Mouse (Mus musculus): ENCODE measurements around the gene Gm17455. TPM values are rescaled to one million over a fixed set of nuclear protein-coding genes. Genes with fewer than 3 reads are reported as not detected.
A peak's percentile ranks its signal among the peaks of the same experiment; 100 is the strongest.

Gene Gm17455
- polyA plus RNA-seq, 1 experiment from 2014 or later = 0.72 TPM

DNA sequence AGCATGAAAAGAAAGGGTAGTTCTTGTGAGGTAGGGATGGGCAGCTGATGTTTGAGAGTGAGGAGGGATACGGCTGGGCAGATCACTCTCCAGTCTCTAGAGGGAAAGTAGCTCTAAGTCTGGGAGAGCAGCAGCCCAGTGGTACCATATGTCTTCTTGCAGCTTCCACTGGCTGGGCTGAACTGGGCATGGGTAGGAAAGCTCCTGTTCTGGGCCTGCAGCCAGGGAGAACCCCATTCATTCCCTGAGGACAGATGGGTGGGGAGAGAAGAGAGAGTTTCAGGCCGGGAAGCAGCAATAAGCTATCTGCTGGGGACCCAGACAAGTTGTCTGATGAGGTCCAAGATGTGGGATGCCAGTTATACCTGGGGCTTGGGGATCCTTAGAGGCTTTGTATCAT, 29.4 kb upstream of the Gm17455 start:
- 0 out of 2 replicates have a peak, but pooled peaks cover 2% of the 10 kb centered on the region for H3K36me3 ChIP-seq (ENCODE audit: control insufficient read depth, insufficient read depth, low read length)
- H3K4me2 ChIP-seq (ENCODE audit: low read depth, low read length) = no peak overlapping the region
- H3K27me3 ChIP-seq (replicated peaks; ENCODE audit: control insufficient read depth, insufficient read depth, low read length) = no peaks in the 10 kb centered on the region; the same call in 1 of the 2 replicates
- no peaks in the 10 kb centered on the region for H3K9me3 ChIP-seq (ENCODE audit: control insufficient read depth, low read length)
- H3K4me3 ChIP-seq (ENCODE audit: low read length) = no peak overlapping the region
- H3K9ac ChIP-seq (ENCODE audit: low read depth, low read length) = no peak overlapping the region
- WGBS = 68% methylated on average over 2 of the region's 2 CpGs
- ATAC-seq = no peak
- H3K4me1 ChIP-seq (ENCODE audit: control insufficient read depth, insufficient read depth, low read length) = peaks cover 7% of the 10 kb centered on the region
- no peak overlapping the region for H3K27ac ChIP-seq (ENCODE audit: low read length)

DNA sequence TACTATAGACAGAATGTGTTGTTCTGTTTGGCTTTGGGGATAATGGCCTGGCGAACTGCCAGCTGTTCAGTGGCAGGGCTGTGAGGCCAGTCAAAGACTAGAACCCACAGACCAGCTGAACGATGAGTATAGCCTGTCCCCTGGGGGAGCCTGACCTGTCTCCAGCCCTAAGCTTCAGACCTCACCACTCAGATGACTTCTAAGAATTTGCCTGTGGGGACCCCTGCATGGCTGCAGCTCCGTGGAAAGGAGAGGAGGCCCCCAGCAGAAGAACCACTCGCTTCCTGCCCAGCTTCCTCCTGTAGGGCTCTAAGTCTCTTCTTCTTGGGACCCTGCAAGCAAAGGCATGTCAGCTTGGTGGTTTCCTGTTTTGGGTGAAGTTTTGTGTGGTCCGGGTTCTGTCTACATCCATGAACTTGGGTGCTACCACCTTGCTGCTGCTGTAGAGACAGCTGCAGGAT, 28.9 kb upstream of the Gm17455 start:
- Histone ChIP-seq H3K4me1 (ENCODE audit: control insufficient read depth, insufficient read depth, low read length) (peaks cover 7% of the 10 kb centered on the region), H3K4me3 (ENCODE audit: low read length) (no peak overlapping the region), H3K27ac (ENCODE audit: low read length) (no peak overlapping the region), H3K9me3 (ENCODE audit: control insufficient read depth, low read length) (no peaks in the 10 kb centered on the region), H3K36me3 (ENCODE audit: control insufficient read depth, insufficient read depth, low read length) (0 out of 2 replicates have a peak, but pooled peaks cover 2% of the 10 kb centered on the region), H3K9ac (ENCODE audit: low read depth, low read length) (no peak overlapping the region), H3K27me3 (replicated peaks; ENCODE audit: control insufficient read depth, insufficient read depth, low read length) (no peaks in the 10 kb centered on the region), H3K4me2 (ENCODE audit: low read depth, low read length) (no peak overlapping the region)
- ATAC-seq = no peak
- 72% methylated on average over 5 of the region's 5 CpGs for WGBS

DNA sequence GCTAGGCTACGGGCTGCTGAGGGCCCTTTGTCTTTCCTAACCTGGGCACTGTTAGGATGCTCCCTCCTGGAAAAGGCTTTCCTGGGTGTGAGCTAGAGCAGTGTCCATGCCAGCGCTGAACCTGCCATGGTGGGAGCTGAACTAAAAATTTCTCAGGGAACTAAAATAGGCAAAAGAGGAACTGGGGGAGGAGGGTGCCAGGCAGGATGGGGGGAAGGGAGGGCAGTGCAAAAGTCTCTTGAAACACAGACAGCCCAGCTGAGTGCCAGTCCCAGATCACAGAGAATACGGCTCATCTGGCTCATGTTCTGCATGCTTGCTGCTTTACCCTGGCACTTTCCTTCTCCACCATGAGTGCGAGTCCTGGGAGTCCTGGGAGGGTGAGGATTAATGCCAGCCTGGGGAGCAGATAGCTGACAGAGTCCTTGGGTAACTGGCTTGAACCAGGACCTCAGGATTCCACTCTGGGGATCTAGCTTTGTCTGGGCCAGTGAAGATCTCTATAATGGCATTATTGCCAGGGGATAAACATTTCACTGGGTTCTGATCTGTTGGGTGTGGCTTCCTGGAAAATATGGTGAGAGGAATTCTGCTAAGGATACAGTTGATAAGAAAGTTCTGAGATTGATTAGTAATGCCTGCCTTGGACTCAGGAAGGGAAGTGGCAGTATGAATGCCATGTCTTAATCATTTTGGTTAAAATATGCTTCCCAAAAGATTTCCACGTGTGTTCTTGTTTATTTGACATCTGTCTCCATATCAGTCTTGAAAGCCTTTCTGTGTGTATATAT, 27.7 kb upstream of the Gm17455 start:
- no peak overlapping the region for H3K4me3 ChIP-seq (ENCODE audit: low read length)
- no peak for ATAC-seq
- 0 out of 2 replicates have a peak overlapping the region, but pooled peaks have one; percentile 37 for H3K27ac ChIP-seq (ENCODE audit: low read length)
- peaks cover 7% of the 10 kb centered on the region for H3K4me1 ChIP-seq (ENCODE audit: control insufficient read depth, insufficient read depth, low read length)
- H3K27me3 ChIP-seq (replicated peaks; ENCODE audit: control insufficient read depth, insufficient read depth, low read length) = no peaks in the 10 kb centered on the region
- no peak overlapping the region for H3K4me2 ChIP-seq (ENCODE audit: low read depth, low read length)
- no peaks in the 10 kb centered on the region for H3K9me3 ChIP-seq (ENCODE audit: control insufficient read depth, low read length)
- no peak overlapping the region for H3K9ac ChIP-seq (ENCODE audit: low read depth, low read length)
- WGBS = 71% methylated on average over 5 of the region's 5 CpGs
- 0 out of 2 replicates have a peak, but pooled peaks cover 2% of the 10 kb centered on the region for H3K36me3 ChIP-seq (ENCODE audit: control insufficient read depth, insufficient read depth, low read length)

DNA sequence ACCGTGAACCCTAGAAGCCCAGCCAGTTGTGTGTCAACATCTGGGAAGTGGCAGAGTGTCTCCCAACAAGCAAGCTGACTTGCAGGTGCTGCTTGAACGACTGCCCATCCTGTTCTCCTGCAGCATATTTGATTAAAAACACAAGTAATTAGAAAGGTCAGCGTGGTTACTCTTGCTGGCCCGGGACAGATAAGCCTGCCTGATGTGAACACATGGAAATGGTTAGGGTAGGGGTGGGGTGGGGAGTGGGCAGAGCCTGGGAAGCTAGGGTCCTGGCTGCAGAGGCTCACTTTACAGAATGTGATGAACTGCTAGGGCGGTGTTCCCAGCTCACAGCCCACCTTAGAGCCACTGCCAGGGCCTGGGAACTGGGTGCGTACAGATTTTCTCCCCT, 26.0 kb upstream of the Gm17455 start:
- Histone ChIP-seq H3K27ac (ENCODE audit: low read length) (no peak overlapping the region; the same call in 1 of the 2 replicates), H3K9me3 (ENCODE audit: control insufficient read depth, low read length) (no peaks in the 10 kb centered on the region), H3K4me1 (ENCODE audit: control insufficient read depth, insufficient read depth, low read length) (peaks cover 7% of the 10 kb centered on the region), H3K9ac (ENCODE audit: low read depth, low read length) (0 out of 2 replicates have a peak overlapping the region, but pooled peaks have one; percentile 10), H3K36me3 (ENCODE audit: control insufficient read depth, insufficient read depth, low read length) (0 out of 2 replicates have a peak, but pooled peaks cover 2% of the 10 kb centered on the region), H3K27me3 (replicated peaks; ENCODE audit: control insufficient read depth, insufficient read depth, low read length) (no peaks in the 10 kb centered on the region), H3K4me3 (ENCODE audit: low read length) (no peak overlapping the region), H3K4me2 (ENCODE audit: low read depth, low read length) (no peak overlapping the region)
- ATAC-seq = no peak
- 48% methylated on average over 6 of the region's 6 CpGs for WGBS

DNA sequence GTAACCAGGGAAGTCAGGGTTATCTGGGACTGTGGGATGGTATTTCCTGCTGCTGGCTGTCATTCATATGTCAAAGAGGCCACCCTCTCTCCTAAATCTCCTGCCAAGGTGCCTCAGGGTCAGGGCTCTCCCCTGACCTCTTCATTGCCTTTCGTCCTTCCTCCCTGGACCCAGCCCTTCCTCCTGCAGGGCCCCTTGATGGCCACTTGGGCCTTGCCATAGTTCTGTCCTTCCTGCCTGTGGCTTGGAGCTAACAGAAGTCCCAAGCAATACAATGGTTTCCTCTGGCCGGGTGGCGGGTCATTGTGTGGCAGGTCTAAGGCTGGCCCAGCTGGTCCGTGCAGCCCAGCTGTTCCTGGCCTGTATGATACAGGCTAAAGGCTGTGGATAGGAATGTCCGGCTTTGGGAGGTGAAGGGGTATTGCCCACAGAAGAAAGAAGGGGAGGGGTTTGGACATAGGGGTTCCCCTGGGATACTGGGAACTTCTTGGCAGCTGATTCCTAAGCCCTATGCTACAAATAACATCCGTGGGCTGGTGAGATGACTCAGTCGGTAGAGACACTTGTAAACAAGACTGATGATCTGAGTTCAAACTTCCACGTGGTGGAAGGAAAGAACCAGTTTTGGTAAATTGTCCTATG, 25.5 kb upstream of the Gm17455 start:
- 58% methylated on average over 8 of the region's 8 CpGs for WGBS
- Histone ChIP-seq H3K4me3 (ENCODE audit: low read length) (no peak overlapping the region), H3K9ac (ENCODE audit: low read depth, low read length) (0 out of 2 replicates have a peak overlapping the region, but pooled peaks have one; percentile 10), H3K27me3 (replicated peaks; ENCODE audit: control insufficient read depth, insufficient read depth, low read length) (no peaks in the 10 kb centered on the region), H3K4me1 (ENCODE audit: control insufficient read depth, insufficient read depth, low read length) (peaks cover 7% of the 10 kb centered on the region), H3K36me3 (ENCODE audit: control insufficient read depth, insufficient read depth, low read length) (0 out of 2 replicates have a peak, but pooled peaks cover 2% of the 10 kb centered on the region), H3K4me2 (ENCODE audit: low read depth, low read length) (no peak overlapping the region), H3K9me3 (ENCODE audit: control insufficient read depth, low read length) (no peaks in the 10 kb centered on the region), H3K27ac (ENCODE audit: low read length) (no peak overlapping the region; the same call in 1 of the 2 replicates)
- peak; percentile 71 for ATAC-seq

- Histone ChIP-seq H3K36me3 (ENCODE audit: control insufficient read depth, insufficient read depth, low read length) (0 out of 2 replicates have a peak, but pooled peaks cover 2% of the 10 kb centered on the region), H3K4me1 (ENCODE audit: control insufficient read depth, insufficient read depth, low read length) (peaks cover 7% of the 10 kb centered on the region), H3K4me2 (ENCODE audit: low read depth, low read length) (no peak overlapping the region), H3K27ac (ENCODE audit: low read length) (no peak overlapping the region), H3K9me3 (ENCODE audit: control insufficient read depth, low read length) (no peaks in the 10 kb centered on the region), H3K27me3 (replicated peaks; ENCODE audit: control insufficient read depth, insufficient read depth, low read length) (no peaks in the 10 kb centered on the region), H3K9ac (ENCODE audit: low read depth, low read length) (no peak overlapping the region), H3K4me3 (ENCODE audit: low read length) (no peak overlapping the region)
- 88% methylated on average over 16 of the region's 16 CpGs for WGBS
- no peak for ATAC-seq
These were observed 22.8 kb upstream of the Gm17455 start for GRCm38 (mm10) chr10:60376704-60377103.

DNA sequence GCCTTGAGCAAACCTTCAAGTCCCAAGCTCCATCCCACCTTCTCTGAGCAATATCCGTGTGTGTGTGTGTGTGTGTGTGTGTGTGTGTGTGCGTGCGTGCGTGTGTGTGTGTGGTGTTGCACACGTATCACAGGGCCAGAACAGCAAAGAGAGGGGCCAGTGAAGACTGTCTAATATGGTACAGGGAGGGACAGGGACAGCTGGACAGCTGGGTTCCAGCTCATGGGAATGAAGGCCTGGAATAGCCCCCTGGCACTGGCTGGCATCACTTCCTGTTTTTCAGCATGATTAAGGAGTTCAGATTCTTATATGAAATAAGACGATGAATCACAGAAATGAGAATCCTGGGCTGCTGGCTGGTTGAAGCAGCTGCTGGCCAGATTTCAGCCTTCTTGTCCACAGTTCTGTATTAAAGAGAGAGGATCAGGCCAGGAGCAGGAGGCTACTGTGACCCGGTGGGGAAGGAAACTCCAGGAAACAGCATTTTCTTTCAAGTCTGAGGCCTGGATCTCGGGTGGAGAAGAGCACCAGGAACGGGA, 20.0 kb upstream of the Gm17455 start:
- H3K4me2 ChIP-seq (ENCODE audit: low read depth, low read length) = no peak overlapping the region
- no peaks in the 10 kb centered on the region for H3K36me3 ChIP-seq (ENCODE audit: control insufficient read depth, insufficient read depth, low read length)
- ATAC-seq = no peak
- no peaks in the 10 kb centered on the region for H3K27me3 ChIP-seq (replicated peaks; ENCODE audit: control insufficient read depth, insufficient read depth, low read length)
- H3K27ac ChIP-seq (ENCODE audit: low read length) = peak overlapping the region; percentile 54
- 72% methylated on average over 9 of the region's 9 CpGs for WGBS
- no peaks in the 10 kb centered on the region for H3K9me3 ChIP-seq (ENCODE audit: control insufficient read depth, low read length)
- no peak overlapping the region for H3K9ac ChIP-seq (ENCODE audit: low read depth, low read length)
- no peak overlapping the region for H3K4me3 ChIP-seq (ENCODE audit: low read length)
- no peaks in the 10 kb centered on the region for H3K4me1 ChIP-seq (ENCODE audit: control insufficient read depth, insufficient read depth, low read length)

DNA sequence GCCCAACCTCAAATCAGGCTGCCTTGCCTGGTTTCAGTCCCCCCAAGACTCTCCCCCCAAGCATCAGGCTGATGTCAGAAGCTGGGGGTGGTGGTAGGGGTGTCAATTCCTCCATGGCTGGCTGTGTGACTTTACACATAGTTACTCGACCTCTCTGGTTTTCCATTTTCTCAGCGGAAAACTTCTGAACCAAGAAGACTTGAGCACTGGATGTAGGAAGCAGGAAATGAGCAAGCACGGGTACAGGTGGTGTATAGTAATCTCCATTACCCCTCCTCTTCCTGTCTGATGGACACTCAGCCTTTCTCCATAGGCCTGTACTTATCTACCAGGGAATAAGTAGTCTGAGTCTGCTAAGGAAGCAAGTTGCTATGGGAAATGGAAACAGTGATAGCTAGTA, 19.3 kb upstream of the Gm17455 start:
- H3K9ac ChIP-seq (ENCODE audit: low read depth, low read length) = no peak overlapping the region
- no peak overlapping the region for H3K4me2 ChIP-seq (ENCODE audit: low read depth, low read length)
- peak overlapping the region; percentile 54; the same call in 1 of the 2 replicates for H3K27ac ChIP-seq (ENCODE audit: low read length)
- 66% methylated on average over 3 of the region's 3 CpGs for WGBS
- no peaks in the 10 kb centered on the region for H3K27me3 ChIP-seq (replicated peaks; ENCODE audit: control insufficient read depth, insufficient read depth, low read length)
- H3K36me3 ChIP-seq (ENCODE audit: control insufficient read depth, insufficient read depth, low read length) = no peaks in the 10 kb centered on the region
- H3K4me3 ChIP-seq (ENCODE audit: low read length) = no peak overlapping the region
- ATAC-seq = no peak
- H3K9me3 ChIP-seq (ENCODE audit: control insufficient read depth, low read length) = no peaks in the 10 kb centered on the region
- no peaks in the 10 kb centered on the region for H3K4me1 ChIP-seq (ENCODE audit: control insufficient read depth, insufficient read depth, low read length)

Measured in intestine, embryonic 16.5 days (tissue).